Mouse (Mus musculus): Measurements from ENCODE around the gene Id1. TPM values are rescaled to one million over a fixed set of nuclear protein-coding genes. Genes with fewer than 3 reads are reported as not detected.
A peak's percentile ranks its signal among the peaks of the same experiment; 100 is the strongest.

Id1 gene
- polyA plus RNA-seq, 1 experiment from 2014 or later = 39.7 TPM

GRCm38 (mm10) chr2:152739031-152739841, 3.2 kb downstream of the Id1 start:
- DNase-seq = peak; percentile 84
- peak overlapping the region; percentile 82 for H3K4me3 ChIP-seq (ENCODE audit: low read depth, low read length)
- no peaks in the 10 kb centered on the region for H3K9me3 ChIP-seq (ENCODE audit: low read length)
- peaks cover 8% of the 10 kb centered on the region; the same call in 1 of the 2 replicates for H3K27me3 ChIP-seq (ENCODE audit: insufficient read depth, low read length)
- peaks cover 65% of the 10 kb centered on the region for H3K4me1 ChIP-seq (ENCODE audit: insufficient read depth)
- WGBS (ENCODE audit: insufficient replicate concordance) = 1% methylated on average over 29 of the region's 36 CpGs
- peak; percentile 70 for ATAC-seq
- peak overlapping the region; percentile 89 for H3K27ac ChIP-seq (ENCODE audit: low read depth)
- H3K4me2 ChIP-seq (ENCODE audit: low read depth, low read length) = peak overlapping the region; percentile 87
- TF ChIP-seq CTCF (IDR thresholded peaks at IDR 0.05; ENCODE audit: low read depth) (no peak), EP300 (IDR thresholded peaks at IDR 0.05; ENCODE audit: low read depth) (no peak)
- H3K9ac ChIP-seq (replicated peaks) = 0 out of 2 replicates have a peak overlapping the region, but pooled peaks have one; percentile 55
- H3K36me3 ChIP-seq (replicated peaks; ENCODE audit: insufficient read depth, low read length) = no peaks in the 10 kb centered on the region

GRCm38 (mm10) chr2:152739842-152740260, 3.8 kb downstream of the Id1 start:
- Histone ChIP-seq H3K27ac (ENCODE audit: low read depth) (peak overlapping the region; percentile 89), H3K27me3 (ENCODE audit: insufficient read depth, low read length) (peaks cover 6% of the 10 kb centered on the region; the same call in 1 of the 2 replicates), H3K4me2 (ENCODE audit: low read depth, low read length) (peak overlapping the region; percentile 87), H3K4me1 (ENCODE audit: insufficient read depth) (peaks cover 58% of the 10 kb centered on the region), H3K9me3 (ENCODE audit: low read length) (no peaks in the 10 kb centered on the region), H3K36me3 (replicated peaks; ENCODE audit: insufficient read depth, low read length) (no peaks in the 10 kb centered on the region), H3K4me3 (ENCODE audit: low read depth, low read length) (peak overlapping the region; percentile 82; the same call in 1 of the 2 replicates), H3K9ac (replicated peaks) (0 out of 2 replicates have a peak overlapping the region, but pooled peaks have one; percentile 11)
- ATAC-seq (peak; percentile 70), DNase-seq (no peak)
- TF ChIP-seq EP300 (IDR thresholded peaks at IDR 0.05; ENCODE audit: low read depth) (no peak), CTCF (IDR thresholded peaks at IDR 0.05; ENCODE audit: low read depth) (no peak)
- 4% methylated on average over 3 of the region's 3 CpGs for WGBS (ENCODE audit: insufficient replicate concordance)

GRCm38 (mm10) chr2:152740490-152740889, 4.4 kb downstream of the Id1 start:
- Histone ChIP-seq H3K9ac (replicated peaks) (no peak overlapping the region; the same call in 1 of the 2 replicates), H3K4me1 (ENCODE audit: insufficient read depth) (peaks cover 52% of the 10 kb centered on the region), H3K9me3 (ENCODE audit: low read length) (no peaks in the 10 kb centered on the region), H3K4me3 (ENCODE audit: low read depth, low read length) (no peak overlapping the region), H3K4me2 (ENCODE audit: low read depth, low read length) (no peak overlapping the region), H3K36me3 (replicated peaks; ENCODE audit: insufficient read depth, low read length) (no peaks in the 10 kb centered on the region), H3K27me3 (ENCODE audit: insufficient read depth, low read length) (no peaks in the 10 kb centered on the region), H3K27ac (ENCODE audit: low read depth) (peak overlapping the region; percentile 89)
- DNase-seq = no peak
- TF ChIP-seq EP300 (IDR thresholded peaks at IDR 0.05; ENCODE audit: low read depth) (no peak), CTCF (IDR thresholded peaks at IDR 0.05; ENCODE audit: low read depth) (no peak)
- WGBS (ENCODE audit: insufficient replicate concordance) = 69% methylated on average over 5 of the region's 5 CpGs
- ATAC-seq = no peak

GRCm38 (mm10) chr2:152741153-152742041, 5.3 kb downstream of the Id1 start:
- Histone ChIP-seq H3K27ac (ENCODE audit: low read depth) (peak overlapping the region; percentile 89), H3K9ac (replicated peaks) (peak overlapping the region; percentile 22; the same call in 1 of the 2 replicates), H3K4me2 (ENCODE audit: low read depth, low read length) (peak overlapping the region; percentile 41), H3K27me3 (ENCODE audit: insufficient read depth, low read length) (no peaks in the 10 kb centered on the region), H3K4me3 (ENCODE audit: low read depth, low read length) (0 out of 2 replicates have a peak overlapping the region, but pooled peaks have one; percentile 1), H3K9me3 (ENCODE audit: low read length) (no peaks in the 10 kb centered on the region), H3K4me1 (ENCODE audit: insufficient read depth) (peaks cover 44% of the 10 kb centered on the region), H3K36me3 (replicated peaks; ENCODE audit: insufficient read depth, low read length) (no peaks in the 10 kb centered on the region)
- 11% methylated on average over 14 of the region's 14 CpGs for WGBS (ENCODE audit: insufficient replicate concordance)
- peak; percentile 58 for ATAC-seq
- TF ChIP-seq CTCF (IDR thresholded peaks at IDR 0.05; ENCODE audit: low read depth) = no peak
- TF ChIP-seq EP300 (IDR thresholded peaks at IDR 0.05; ENCODE audit: low read depth) = peak; percentile 80
- DNase-seq = peak; percentile 89

- Histone ChIP-seq H3K9ac (replicated peaks) (0 out of 2 replicates have a peak overlapping the region, but pooled peaks have one; percentile 18), H3K27me3 (ENCODE audit: insufficient read depth, low read length) (no peaks in the 10 kb centered on the region), H3K4me3 (ENCODE audit: low read depth, low read length) (no peak overlapping the region), H3K4me2 (ENCODE audit: low read depth, low read length) (peak overlapping the region; percentile 41), H3K36me3 (replicated peaks; ENCODE audit: insufficient read depth, low read length) (no peaks in the 10 kb centered on the region), H3K9me3 (ENCODE audit: low read length) (no peaks in the 10 kb centered on the region), H3K27ac (ENCODE audit: low read depth) (peak overlapping the region; percentile 89), H3K4me1 (ENCODE audit: insufficient read depth) (peaks cover 39% of the 10 kb centered on the region)
- 8% methylated on average over 10 of the region's 10 CpGs for WGBS (ENCODE audit: insufficient replicate concordance)
- no peak for TF ChIP-seq EP300 (IDR thresholded peaks at IDR 0.05; ENCODE audit: low read depth)
- peak; percentile 84 for TF ChIP-seq CTCF (IDR thresholded peaks at IDR 0.05; ENCODE audit: low read depth)
- peak; percentile 88 for DNase-seq
- peak; percentile 26; the same call in 1 of the 2 replicates for ATAC-seq
Measured at GRCm38 (mm10) chr2:152742435-152742834, 6.4 kb downstream of the Id1 start.
